In genomic region chr15:77845931-77846595, GRCm38 (mm10) we compare ENCODE assay signal across 7 mouse cellular contexts. TPM values are rescaled to one million over a fixed set of nuclear protein-coding genes. Genes with fewer than 3 reads are reported as not detected.
DNase-seq lines count a peak whose midpoint lies in the region; ATAC-seq and TF ChIP-seq lines count a peak whose summit lies in the region.
"Not testable (repeated sequence)": the region's sequence is repeated elsewhere in the genome, so short reads cannot be mapped to it uniquely, and the experiment has no call there.

No protein-coding gene starts in this region.

- ATAC-seq in monocyte, adult 5-6 weeks (replicated peaks; ENCODE audit: insufficient number of reproducible peaks, low FRiP score, low TSS enrichment, poor library complexity, severe bottlenecking), result peak; percentile 18; the same call in 1 of the 2 replicates

- H3K4me3 ChIP-seq in E14TG2a.4 (replicated peaks; ENCODE audit: low read length), result 0 out of 2 replicates have a peak overlapping the region, but pooled peaks have one; percentile 7
- H3K4me3 ChIP-seq in spleen, adult 2 months (ENCODE audit: extremely low read depth, insufficient read depth, insufficient read length), result not testable (repeated sequence)

- H3K4me1 ChIP-seq in E14TG2a.4 (replicated peaks; ENCODE audit: low read depth, low read length), result peaks cover 74% of the 10 kb centered on the region
- H3K4me1 ChIP-seq in spleen, adult 2 months (ENCODE audit: control insufficient read depth, insufficient read depth, insufficient read length), result peaks cover 44% of the 10 kb centered on the region; the same call in 1 of the 2 replicates

- H3K36me3 ChIP-seq in E14TG2a.4 (ENCODE audit: insufficient read depth, low read length); spleen, adult 2 months (ENCODE audit: control insufficient read depth, insufficient read depth, low read length): not testable (repeated sequence)

- not testable (repeated sequence) for TF ChIP-seq POLR2A in spleen, adult 2 months (IDR thresholded peaks at IDR 0.05; ENCODE audit: low read depth, low read length)

- H3K27me3 ChIP-seq in E14TG2a.4 (ENCODE audit: insufficient read depth, low read length); spleen, adult 2 months (ENCODE audit: control insufficient read depth, insufficient read depth, low read length): not testable (repeated sequence)

- TF ChIP-seq CTCF in E14TG2a.4 (conservative IDR thresholded peaks at IDR 0.05; ENCODE audit: low read length); spleen, adult 2 months (IDR thresholded peaks at IDR 0.05; ENCODE audit: extremely low read depth, insufficient read depth, insufficient read length, insufficient replicate concordance): not testable (repeated sequence)

- H3K9me3 ChIP-seq in E14TG2a.4 (ENCODE audit: low read length), result not testable (repeated sequence)

- H3K27ac ChIP-seq in spleen, adult 2 months (ENCODE audit: insufficient read depth, low read length), result peak overlapping the region; percentile 71

- DNase-seq in 416B (ENCODE audit: low read depth) (peak; percentile 70), MEL-GATA-1-ER (ENCODE audit: extremely low read depth, low read depth) (peak; percentile 71)
- peak; percentile 44 for DNase-seq in CD4-positive helper T cell, adult 2 months (ENCODE audit: low read depth, low spot score)
- DNase-seq in induced T-regulatory cell, adult 2 months (ENCODE audit: low read depth), result peak; percentile 56
- DNase-seq in spleen, adult 2 months (ENCODE audit: low read depth in 1 of 2, low spot score in 2 of 2), result peak in 1 of 2 experiments; percentile 60

- 29% methylated on average over 11 of the region's 11 CpGs for WGBS in spleen, adult 2 months

RNA-seq across cellular contexts. Expression of gene Myh9, which starts 4.1 kb away (rescaled TPM):
- total RNA-seq in monocyte, adult 5-6 weeks (2017), result 908 to 1,221 TPM (median 925 TPM) in 3 replicates
- polyA plus RNA-seq in spleen, adult 2 months (2012; rRNA removed), result 138 and 142 TPM in 2 replicates
